ENCODE assay signal across 8 mouse cellular contexts in the genomic region with DNA sequence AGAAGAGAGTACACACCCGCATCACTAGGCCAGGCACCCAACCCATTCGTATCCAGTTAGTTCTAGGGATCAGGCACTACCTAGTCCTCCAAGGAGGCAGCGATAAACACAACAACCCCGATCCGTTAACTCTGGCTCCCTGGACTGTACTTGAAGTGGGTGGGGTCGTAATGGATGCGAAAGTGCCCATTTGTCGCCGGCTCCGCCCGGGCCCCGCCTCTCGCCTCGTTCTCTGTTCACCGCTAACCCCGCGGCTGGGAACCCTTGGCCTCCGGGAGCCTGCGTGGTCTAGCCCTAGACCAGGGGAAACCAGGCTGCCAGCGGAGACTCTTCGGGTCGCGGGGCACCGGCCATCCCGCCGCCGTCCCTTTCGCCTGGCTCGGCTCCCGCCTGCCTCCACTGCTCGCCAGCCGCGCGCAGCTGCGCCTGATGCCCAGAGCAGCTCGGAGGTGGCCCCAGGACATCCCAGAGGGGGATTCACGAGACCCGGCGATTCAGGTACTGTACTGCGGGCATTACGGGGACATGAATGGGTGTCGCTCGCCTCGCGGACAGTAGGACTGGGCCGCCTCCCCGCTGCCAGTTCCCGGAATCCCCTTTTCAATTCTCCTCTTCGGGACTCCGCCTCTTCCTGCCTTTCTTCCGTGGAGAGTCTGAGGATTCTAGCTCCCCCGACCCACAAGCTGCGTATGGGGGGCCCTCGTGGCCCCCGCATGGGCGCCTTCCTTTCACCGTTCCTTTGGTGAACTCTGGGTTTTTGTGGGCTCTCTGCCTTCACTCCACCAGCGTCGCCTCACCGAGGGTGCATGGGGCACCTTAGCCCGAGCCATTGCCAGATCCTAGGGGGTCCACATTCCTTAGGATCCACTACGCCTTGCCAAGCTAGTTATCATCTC. TPM values are rescaled to one million over a fixed set of nuclear protein-coding genes. Genes with fewer than 3 reads are reported as not detected.
DNase-seq lines count a peak whose midpoint lies in the region; ATAC-seq and TF ChIP-seq lines count a peak whose summit lies in the region.

Gene Ifnar2 (plus strand): TSS at position 207 of the 896 bp plus-strand sequence.

- H3K27me3 ChIP-seq in E14TG2a.4 (ENCODE audit: insufficient read depth, low read length), result peaks cover 8% of the 10 kb centered on the region; the same call in 1 of the 2 replicates
- H3K27me3 ChIP-seq in forebrain, embryonic 14.5 days (replicated peaks; ENCODE audit: control insufficient read depth, insufficient read depth, low read length), result no peaks in the 10 kb centered on the region
- H3K27me3 ChIP-seq in neural tube, embryonic 15.5 days (replicated peaks), result no peaks in the 10 kb centered on the region

- peak within 1 kb of the TSS; percentile 65 for H3K4me2 ChIP-seq in forebrain, embryonic 14.5 days (ENCODE audit: low read length)
- peak within 1 kb of the TSS; percentile 74 for H3K4me2 ChIP-seq in neural tube, embryonic 15.5 days

- under 1% methylated on average over 62 of the region's 62 CpGs for WGBS in forebrain, embryonic 14.5 days
- WGBS in large intestine, adult 2 months, result 1% methylated on average over 62 of the region's 62 CpGs
- under 1% methylated on average over 62 of the region's 62 CpGs for WGBS in neural tube, embryonic 15.5 days

- ATAC-seq in forebrain, embryonic 14.5 days, result peak; percentile 93
- peak; percentile 94 for ATAC-seq in neural tube, embryonic 15.5 days (ENCODE audit: low FRiP score)

- H3K4me1 ChIP-seq in E14TG2a.4 (replicated peaks; ENCODE audit: low read depth, low read length), result peaks cover 32% of the 10 kb centered on the region
- peaks cover 5% of the 10 kb centered on the region for H3K4me1 ChIP-seq in forebrain, embryonic 14.5 days (ENCODE audit: control insufficient read depth, insufficient read depth, low read length)
- peaks cover 18% of the 10 kb centered on the region for H3K4me1 ChIP-seq in neural tube, embryonic 15.5 days

- H3K9me3 ChIP-seq in E14TG2a.4 (ENCODE audit: low read length), result no peaks in the 10 kb centered on the region; the same call in 1 of the 2 replicates
- H3K9me3 ChIP-seq in forebrain, embryonic 14.5 days (replicated peaks; ENCODE audit: control insufficient read depth, low read length), result no peaks in the 10 kb centered on the region
- no peaks in the 10 kb centered on the region for H3K9me3 ChIP-seq in neural tube, embryonic 15.5 days (replicated peaks)

- no peaks in the 10 kb centered on the region for H3K36me3 ChIP-seq in E14TG2a.4 (ENCODE audit: insufficient read depth, low read length)
- no peaks in the 10 kb centered on the region for H3K36me3 ChIP-seq in forebrain, embryonic 14.5 days (ENCODE audit: control insufficient read depth, insufficient read depth, low read length)
- no peaks in the 10 kb centered on the region for H3K36me3 ChIP-seq in neural tube, embryonic 15.5 days

- no peak for TF ChIP-seq CTCF in E14TG2a.4 (conservative IDR thresholded peaks at IDR 0.05; ENCODE audit: low read length)

- H3K4me3 ChIP-seq in E14TG2a.4 (replicated peaks; ENCODE audit: low read length), result peak within 1 kb of the TSS; percentile 98
- H3K4me3 ChIP-seq in forebrain, embryonic 14.5 days (ENCODE audit: low read depth, low read length), result peak within 1 kb of the TSS; percentile 85
- peak within 1 kb of the TSS; percentile 63 for H3K4me3 ChIP-seq in neural tube, embryonic 15.5 days (replicated peaks)

- DNase-seq in c-Kit-positive CD71-positive TER-119-positive erythroid progenitor cells, embryonic 14.5 days (ENCODE audit: low spot score), result peak; percentile 87
- peak; percentile 87 for DNase-seq in forebrain, embryonic 14.5 days (ENCODE audit: low spot score)
- peak; percentile 89 to 90 for DNase-seq in heart, postnatal 10 days
- no peak for DNase-seq in large intestine, adult 2 months (ENCODE audit: low read depth, low spot score)
- DNase-seq in lung, adult 18-20 months, result peak; percentile 88 to 89
- peak; percentile 69 for DNase-seq in testis, postnatal 14 days (ENCODE audit: low spot score)

- peak within 1 kb of the TSS; percentile 92 for H3K27ac ChIP-seq in forebrain, embryonic 14.5 days (ENCODE audit: low read depth, low read length)
- peak within 1 kb of the TSS; percentile 91 for H3K27ac ChIP-seq in neural tube, embryonic 15.5 days (replicated peaks)

- intact Hi-C loops in heart, postnatal 10 days (cut with DNase I), result loop anchor here (2.0 kb wide), 1 partner anchor 34 kb away; the partner anchor contains the start of gene Il10rb

- peak within 1 kb of the TSS; percentile 98 for H3K9ac ChIP-seq in forebrain, embryonic 14.5 days (ENCODE audit: low read length)
- peak within 1 kb of the TSS; percentile 69 for H3K9ac ChIP-seq in neural tube, embryonic 15.5 days (replicated peaks)

RNA-seq across cellular contexts. Expression of gene Ifnar2, which starts in this region (rescaled TPM):
- 44.6 and 46.9 TPM in 2 replicates for polyA plus RNA-seq in forebrain, embryonic 14.5 days (2014; fragmentation: Nextera tagmentation; extraction: Ambion mirVana)
- total RNA-seq in heart, postnatal 10 days (2021), result 10 to 100 TPM; 39.1 to 42.0 TPM
- 16.2 and 20.0 TPM in 2 replicates for polyA plus RNA-seq in large intestine, adult 2 months (2012; rRNA removed)
- 42.3 and 45.8 TPM in 2 replicates for polyA plus RNA-seq in neural tube, embryonic 15.5 days (2015; fragmentation: Nextera tagmentation; extraction: Ambion mirVana)
